Mouse (Mus musculus) hindbrain, embryonic 13.5 days (tissue): ENCODE results near the gene Sec16b. TPM values are rescaled to one million over a fixed set of nuclear protein-coding genes. Genes with fewer than 3 reads are reported as not detected.

Source experiments
- ATAC-seq: fragments of 200-750 bp; cut with Nextera tagmentation; 2 replicates; pipeline ENCODE4 v1.8.0; 2017; ENCODE audit warnings: moderate TSS enrichment; ENCODE audit not compliant: low FRiP score
- H3K27ac ChIP-seq: fragments of 300-500 bp; sonication (generic); 2 replicates; pipeline ENCODE4 v1.5.1; 2015; ENCODE audit warnings: inconsistent platforms, mild to moderate bottlenecking, moderate library complexity
- H3K27me3 ChIP-seq: fragments of 300-500 bp; sonication (generic); 2 replicates; pipeline ENCODE4 v1.6.1; 2015; ENCODE audit warnings: mild to moderate bottlenecking, inconsistent platforms
- H3K36me3 ChIP-seq: fragments of 300-500 bp; sonication (generic); 2 replicates; pipeline ENCODE4 v1.6.1; 2015; ENCODE audit warnings: mild to moderate bottlenecking, inconsistent platforms
- H3K4me1 ChIP-seq: fragments of 300-500 bp; sonication (generic); replicated peaks from 2 replicates; pipeline ENCODE4 v1.6.1; 2015; ENCODE audit warnings: inconsistent platforms
- H3K4me2 ChIP-seq: fragments of 300-500 bp; sonication (generic); 2 replicates; pipeline ENCODE4 v1.6.1; 2015; ENCODE audit warnings: inconsistent platforms, mild to moderate bottlenecking, moderate library complexity
- H3K4me3 ChIP-seq: fragments of 300-500 bp; sonication (generic); 2 replicates; pipeline ENCODE4 v1.5.1; 2015; ENCODE audit warnings: mild to moderate bottlenecking, inconsistent platforms
- H3K9ac ChIP-seq: fragments of 300-500 bp; sonication (generic); 2 replicates; pipeline ENCODE4 v1.6.1; 2015; ENCODE audit warnings: mild to moderate bottlenecking, inconsistent platforms
- H3K9me3 ChIP-seq: fragments of 300-500 bp; sonication (generic); 2 replicates; pipeline ENCODE4 v1.6.1; 2016; ENCODE audit warnings: inconsistent platforms
- WGBS: fragments of 180-500 bp; shearing (Covaris S2); methylation state at CpG from one replicate; pipeline ENCODE4 v1.1.7; 2015; 5-methylcytosine and 5-hydroxymethylcytosine counted together
- polyA plus RNA-seq: library from polyadenylated mRNA; unstranded; fragments of >200 nt; fragmentation: Nextera tagmentation; extraction: Ambion mirVana; gene quantifications from 2 replicates; pipeline ENCODE4 v1.2.1, GENCODE M21; 2015

Sec16b gene
- polyA plus RNA-seq, 1 experiment from 2014 or later: 0.31 TPM

- 91% methylated on average over 5 of the region's 5 CpGs for WGBS
- Histone ChIP-seq H3K9me3 (no peaks in the 10 kb centered on the region), H3K27ac (no peak overlapping the region), H3K4me1 (no peaks in the 10 kb centered on the region), H3K36me3 (no peaks in the 10 kb centered on the region), H3K4me3 (no peak overlapping the region), H3K4me2 (no peak overlapping the region), H3K27me3 (no peaks in the 10 kb centered on the region), H3K9ac (no peak overlapping the region)
- ATAC-seq: no peak
Measured at GRCm38 (mm10) chr1:157569263-157570090, 62.9 kb downstream of the Sec16b start.

GRCm38 (mm10) chr1:157575316-157575715 is 68.8 kb downstream of the Sec16b start:
- Histone ChIP-seq H3K4me1 (peaks cover 3% of the 10 kb centered on the region; the same call in 1 of the 2 replicates), H3K27me3 (no peaks in the 10 kb centered on the region), H3K36me3 (no peaks in the 10 kb centered on the region), H3K27ac (no peak overlapping the region), H3K9me3 (no peaks in the 10 kb centered on the region), H3K4me2 (no peak overlapping the region), H3K9ac (no peak overlapping the region), H3K4me3 (no peak overlapping the region)
- no peak for ATAC-seq
- WGBS: 84% methylated on average over 3 of the region's 3 CpGs

- no peaks in the 10 kb centered on the region for H3K27me3 ChIP-seq
- H3K4me3 ChIP-seq: no peak overlapping the region
- H3K4me1 ChIP-seq: peaks cover 3% of the 10 kb centered on the region; the same call in 1 of the 2 replicates
- ATAC-seq: no peak
- H3K36me3 ChIP-seq: no peaks in the 10 kb centered on the region
- H3K27ac ChIP-seq: peak overlapping the region; percentile 23
- 81% methylated on average over 8 of the region's 8 CpGs for WGBS
- no peaks in the 10 kb centered on the region for H3K9me3 ChIP-seq
- H3K9ac ChIP-seq: no peak overlapping the region
- no peak overlapping the region for H3K4me2 ChIP-seq
Measured at GRCm38 (mm10) chr1:157578336-157578735, 71.8 kb downstream of the Sec16b start.

GRCm38 (mm10) chr1:157586556-157586955 is 80.0 kb downstream of the Sec16b start:
- H3K27me3 ChIP-seq: no peaks in the 10 kb centered on the region
- no peak for ATAC-seq
- no peak overlapping the region for H3K27ac ChIP-seq
- H3K9ac ChIP-seq: no peak overlapping the region
- WGBS: 78% methylated on average over 5 of the region's 5 CpGs
- H3K4me2 ChIP-seq: no peak overlapping the region
- H3K4me3 ChIP-seq: no peak overlapping the region
- H3K9me3 ChIP-seq: no peaks in the 10 kb centered on the region
- peaks cover 2% of the 10 kb centered on the region; the same call in 1 of the 2 replicates for H3K4me1 ChIP-seq
- no peaks in the 10 kb centered on the region for H3K36me3 ChIP-seq

GRCm38 (mm10) chr1:157592039-157592438 is 85.5 kb downstream of the Sec16b start:
- H3K9ac ChIP-seq: no peak overlapping the region
- no peaks in the 10 kb centered on the region for H3K27me3 ChIP-seq
- no peak overlapping the region for H3K4me3 ChIP-seq
- H3K4me2 ChIP-seq: no peak overlapping the region
- H3K27ac ChIP-seq: no peak overlapping the region
- H3K9me3 ChIP-seq: no peaks in the 10 kb centered on the region
- H3K4me1 ChIP-seq: peaks cover 14% of the 10 kb centered on the region
- no peaks in the 10 kb centered on the region for H3K36me3 ChIP-seq
- 42% methylated on average over 2 of the region's 2 CpGs for WGBS
- no peak for ATAC-seq

GRCm38 (mm10) chr1:157594561-157594960 is 88.0 kb downstream of the Sec16b start:
- Histone ChIP-seq H3K9me3 (no peaks in the 10 kb centered on the region), H3K9ac (no peak overlapping the region), H3K27me3 (no peaks in the 10 kb centered on the region), H3K27ac (no peak overlapping the region), H3K4me1 (peaks cover 14% of the 10 kb centered on the region), H3K4me3 (no peak overlapping the region), H3K4me2 (no peak overlapping the region), H3K36me3 (no peaks in the 10 kb centered on the region)
- 84% methylated on average over 5 of the region's 5 CpGs for WGBS
- no peak for ATAC-seq

GRCm38 (mm10) chr1:157595165-157595564 is 88.6 kb downstream of the Sec16b start:
- Histone ChIP-seq H3K27ac (no peak overlapping the region), H3K9ac (no peak overlapping the region), H3K4me3 (no peak overlapping the region), H3K27me3 (no peaks in the 10 kb centered on the region), H3K4me1 (peaks cover 14% of the 10 kb centered on the region), H3K4me2 (no peak overlapping the region), H3K36me3 (no peaks in the 10 kb centered on the region), H3K9me3 (no peaks in the 10 kb centered on the region)
- no peak for ATAC-seq
- 70% methylated on average over 9 of the region's 9 CpGs for WGBS

GRCm38 (mm10) chr1:157604513-157604912 is 98.0 kb downstream of the Sec16b start:
- Histone ChIP-seq H3K4me1 (peaks cover 12% of the 10 kb centered on the region; the same call in 1 of the 2 replicates), H3K27me3 (no peaks in the 10 kb centered on the region), H3K36me3 (no peaks in the 10 kb centered on the region), H3K27ac (no peak overlapping the region), H3K9me3 (no peaks in the 10 kb centered on the region), H3K9ac (no peak overlapping the region), H3K4me2 (no peak overlapping the region), H3K4me3 (no peak overlapping the region)
- ATAC-seq: no peak
- 68% methylated on average over 5 of the region's 5 CpGs for WGBS

Other genes starting within 250 kb of the Sec16b start
- gene Rasal2, start 94.1 kb upstream of the Sec16b start, polyA plus RNA-seq: 45.1 and 47.0 TPM in 2 replicates
- gene Cryzl2, start 48.2 kb upstream of the Sec16b start, polyA plus RNA-seq: 6.8 and 8.8 TPM in 2 replicates